Mouse (Mus musculus): ENCODE data around the gene Ano10. TPM values are rescaled to one million over a fixed set of nuclear protein-coding genes. Genes with fewer than 3 reads are reported as not detected.
"Not testable (repeated sequence)": the region's sequence is repeated elsewhere in the genome, so short reads cannot be mapped to it uniquely, and the experiment has no call there.

The Ano10 gene
- polyA plus RNA-seq, 1 experiment from 2014 or later, result 18.5 TPM

- DNase-seq (ENCODE audit: low spot score), result peak; percentile 72
These were observed 95.0 kb downstream of the Ano10 start for GRCm38 (mm10) chr9:122199253-122199652.

GRCm38 (mm10) chr9:122198621-122199020, 95.6 kb downstream of the Ano10 start:
- DNase-seq (ENCODE audit: low spot score), result no peak

GRCm38 (mm10) chr9:122197021-122197420, 97.2 kb downstream of the Ano10 start:
- DNase-seq (ENCODE audit: low spot score), result no peak

- DNase-seq (ENCODE audit: low spot score), result no peak
These were observed 99.1 kb downstream of the Ano10 start for GRCm38 (mm10) chr9:122195042-122195682.

GRCm38 (mm10) chr9:122193823-122194222, 100.4 kb downstream of the Ano10 start:
- DNase-seq (ENCODE audit: low spot score), result peak; percentile 19

- peak; percentile 15 for DNase-seq (ENCODE audit: low spot score)
These were observed 100.9 kb downstream of the Ano10 start for GRCm38 (mm10) chr9:122193361-122193760.

GRCm38 (mm10) chr9:122188724-122189123, 105.5 kb downstream of the Ano10 start:
- peak; percentile 92 for DNase-seq (ENCODE audit: low spot score)

- no peak for DNase-seq (ENCODE audit: low spot score)
These were observed 106.7 kb downstream of the Ano10 start for GRCm38 (mm10) chr9:122187451-122187921.

GRCm38 (mm10) chr9:122186643-122187226, 107.5 kb downstream of the Ano10 start:
- DNase-seq (ENCODE audit: low spot score), result no peak

GRCm38 (mm10) chr9:122185953-122186352, 108.3 kb downstream of the Ano10 start:
- DNase-seq (ENCODE audit: low spot score), result no peak

- DNase-seq (ENCODE audit: low spot score), result peak; percentile 88
These were observed 109.2 kb downstream of the Ano10 start for GRCm38 (mm10) chr9:122185061-122185460.

- DNase-seq (ENCODE audit: low spot score), result no peak
These were observed 109.9 kb downstream of the Ano10 start for GRCm38 (mm10) chr9:122184329-122184728.

GRCm38 (mm10) chr9:122183074-122183473, 111.1 kb downstream of the Ano10 start:
- DNase-seq (ENCODE audit: low spot score), result no peak

GRCm38 (mm10) chr9:122180105-122180504, 114.1 kb downstream of the Ano10 start:
- DNase-seq (ENCODE audit: low spot score), result no peak

GRCm38 (mm10) chr9:122178427-122178826, 115.8 kb downstream of the Ano10 start:
- no peak for DNase-seq (ENCODE audit: low spot score)

GRCm38 (mm10) chr9:122177256-122178220, 116.7 kb downstream of the Ano10 start:
- no peak for DNase-seq (ENCODE audit: low spot score)

GRCm38 (mm10) chr9:122174723-122175122, 119.5 kb downstream of the Ano10 start:
- no peak for DNase-seq (ENCODE audit: low spot score)

GRCm38 (mm10) chr9:122173405-122174233, 120.6 kb downstream of the Ano10 start:
- DNase-seq (ENCODE audit: low spot score), result no peak

GRCm38 (mm10) chr9:122172612-122173186, 121.5 kb downstream of the Ano10 start:
- no peak for DNase-seq (ENCODE audit: low spot score)

- DNase-seq (ENCODE audit: low spot score), result no peak
These were observed 124.3 kb downstream of the Ano10 start for GRCm38 (mm10) chr9:122169901-122170300.

- DNase-seq (ENCODE audit: low spot score), result not testable (repeated sequence)
These were observed 126.5 kb downstream of the Ano10 start for GRCm38 (mm10) chr9:122167719-122168118.

Data from thymus, postnatal 0 days (tissue).